Mouse (Mus musculus) testis, postnatal 14 days (tissue): ENCODE results near the gene Gm11733.

ENCODE experiments used
- DNase-seq: peaks from one replicate; pipeline ENCODE4 v3.0.0; 2021; ENCODE audit warnings: low spot score

Gene Gm11733

DNA sequence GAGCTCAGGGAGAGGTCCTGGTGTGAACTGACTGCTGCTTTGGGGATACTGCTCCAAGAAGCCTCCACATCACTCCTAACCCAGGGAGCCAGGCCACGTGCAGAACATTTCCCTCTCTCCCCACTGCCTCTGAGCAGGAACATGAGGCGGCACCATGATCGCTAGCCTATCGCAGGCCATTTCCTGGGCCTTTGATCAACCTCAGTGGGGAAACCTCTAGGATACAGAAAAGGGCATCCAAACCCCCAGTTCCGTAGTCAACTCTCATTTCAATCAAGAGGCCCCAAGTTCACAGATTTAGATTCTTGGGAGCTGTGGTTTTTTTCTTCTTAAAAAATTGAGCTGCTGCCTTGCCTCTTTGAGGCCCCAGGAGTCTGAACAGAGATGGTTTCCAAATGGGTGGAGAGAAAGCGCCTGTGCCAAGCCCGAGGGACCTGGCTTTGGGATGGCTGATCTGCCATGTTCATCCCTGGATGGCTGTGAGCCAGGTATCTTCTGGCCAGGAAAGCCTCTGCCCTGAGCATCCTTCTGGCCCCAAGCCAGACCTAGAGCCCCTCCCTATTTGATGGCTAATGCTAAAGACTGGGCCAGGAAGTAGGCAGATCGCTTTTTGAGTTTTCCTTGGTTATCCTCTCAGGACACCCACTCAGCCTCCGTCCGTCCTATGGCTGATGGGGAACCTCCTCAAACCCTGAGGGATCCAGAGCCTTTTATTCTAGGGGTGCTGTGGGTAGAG, 5.7 kb upstream of the Gm11733 start:
- no peak for DNase-seq

DNA sequence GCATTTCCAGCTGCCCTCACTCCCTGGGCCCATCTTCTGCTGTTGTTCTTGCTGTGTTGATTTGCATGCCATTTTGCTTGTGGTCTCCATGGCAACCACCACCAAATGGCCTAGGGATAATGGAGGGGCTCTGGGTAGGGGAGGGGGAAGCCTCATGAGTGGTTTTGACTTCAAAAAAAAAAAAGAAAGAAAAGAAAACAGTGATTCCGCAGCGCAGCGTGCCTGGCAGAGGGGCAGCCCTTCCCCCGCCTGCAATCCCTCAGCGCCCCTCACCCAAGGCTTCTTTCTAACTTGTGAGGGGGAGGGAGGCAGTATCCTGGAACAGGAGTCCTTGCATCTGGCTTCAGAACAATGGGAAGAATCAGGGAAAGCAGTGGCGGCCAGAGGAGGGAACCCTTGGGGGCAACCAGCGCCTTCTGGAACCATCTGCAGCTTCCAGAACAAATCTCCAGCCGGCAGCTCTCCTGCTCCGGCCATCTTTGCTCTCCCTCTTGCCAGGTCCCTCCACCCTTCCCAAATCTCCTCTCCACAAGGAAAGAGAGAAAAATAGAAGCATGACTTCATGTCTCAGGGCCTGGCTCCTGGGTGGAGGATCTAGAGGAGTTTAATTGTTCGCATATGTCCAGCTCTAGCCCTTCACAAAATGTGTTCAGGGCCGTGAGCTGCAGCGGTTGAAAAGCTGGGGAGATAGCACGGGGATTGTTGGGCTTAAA, 5.0 kb upstream of the Gm11733 start:
- no peak for DNase-seq

DNA sequence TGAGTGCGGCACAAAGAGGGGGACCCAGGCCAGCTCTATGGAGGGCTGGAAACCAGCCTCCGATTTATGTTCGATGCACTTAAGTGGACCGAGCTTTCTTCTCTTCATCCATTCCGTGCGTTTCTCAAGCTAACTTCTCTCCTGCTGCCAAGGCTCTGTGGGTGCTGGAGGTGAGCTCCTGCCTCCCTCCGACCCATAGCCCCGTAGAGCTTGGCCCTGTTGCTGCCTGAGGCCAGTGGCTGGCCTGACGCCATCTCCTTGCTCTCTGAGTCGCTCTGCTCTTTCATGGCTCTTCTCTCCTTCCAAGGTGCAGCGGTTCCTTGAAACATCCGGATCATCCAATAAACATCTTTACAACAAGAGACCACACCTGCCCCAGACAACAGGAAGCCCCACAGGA, 4.4 kb upstream of the Gm11733 start:
- no peak for DNase-seq

DNA sequence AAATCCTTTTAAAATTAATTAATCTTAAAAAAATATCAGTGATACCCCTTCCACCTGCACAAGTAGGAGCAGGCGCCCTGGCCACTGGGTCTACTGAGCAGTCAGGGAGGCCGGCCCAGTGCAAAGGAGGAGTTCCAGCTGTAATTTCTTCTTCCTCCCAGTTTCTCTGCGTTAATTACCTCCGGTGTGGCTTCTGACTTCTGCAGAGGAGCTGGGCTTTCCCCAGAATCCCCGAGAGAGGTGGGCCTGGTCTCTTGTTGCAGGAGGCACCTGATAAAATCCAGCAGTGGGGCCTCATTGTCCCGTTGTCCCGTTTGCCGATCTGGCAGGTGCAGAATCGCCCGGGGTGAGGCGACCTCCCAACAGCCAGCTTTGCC, 1.9 kb upstream of the Gm11733 start:
- no peak for DNase-seq

DNA sequence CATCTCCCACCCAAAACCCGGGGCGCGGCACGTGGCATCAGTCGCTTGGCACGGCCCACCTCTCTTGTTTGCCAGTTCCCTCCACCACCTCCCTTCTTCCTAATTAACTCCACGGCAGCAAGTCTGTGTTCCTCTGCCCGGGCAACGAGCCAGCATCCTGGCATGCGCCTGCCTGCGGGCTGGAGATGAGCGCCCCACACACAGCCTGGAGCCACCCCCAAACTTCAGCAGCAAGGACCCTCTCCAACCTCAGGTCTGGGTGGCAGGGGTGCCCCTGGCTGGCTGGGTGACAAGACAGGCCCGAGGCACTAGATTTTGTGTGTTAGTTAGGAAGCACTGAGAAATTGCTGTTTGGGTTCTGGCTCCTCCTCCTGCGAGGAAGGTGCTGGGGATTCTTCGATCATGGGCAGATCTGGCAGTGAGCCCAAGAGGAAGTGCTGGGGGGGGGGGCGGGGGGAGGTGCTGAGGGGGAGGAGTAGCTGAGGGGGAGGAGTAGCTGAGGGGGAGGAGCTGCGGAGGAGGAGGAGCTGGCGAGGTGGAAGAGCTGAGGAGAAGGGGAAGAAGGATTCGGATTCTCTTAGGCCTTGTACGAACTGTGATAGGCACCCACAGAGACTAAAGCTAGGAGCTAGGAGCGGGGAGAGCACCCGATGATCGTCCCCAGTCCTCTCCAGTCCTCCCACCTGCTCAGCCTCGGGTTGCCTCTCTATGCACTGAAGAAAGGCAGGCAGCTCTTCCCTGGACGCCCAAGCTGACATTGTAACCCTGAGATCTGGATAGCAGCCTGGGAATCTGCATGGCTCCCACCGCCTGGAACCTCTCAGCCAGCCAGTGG, 1.3 kb upstream of the Gm11733 start:
- DNase-seq = peak; percentile 66

DNA sequence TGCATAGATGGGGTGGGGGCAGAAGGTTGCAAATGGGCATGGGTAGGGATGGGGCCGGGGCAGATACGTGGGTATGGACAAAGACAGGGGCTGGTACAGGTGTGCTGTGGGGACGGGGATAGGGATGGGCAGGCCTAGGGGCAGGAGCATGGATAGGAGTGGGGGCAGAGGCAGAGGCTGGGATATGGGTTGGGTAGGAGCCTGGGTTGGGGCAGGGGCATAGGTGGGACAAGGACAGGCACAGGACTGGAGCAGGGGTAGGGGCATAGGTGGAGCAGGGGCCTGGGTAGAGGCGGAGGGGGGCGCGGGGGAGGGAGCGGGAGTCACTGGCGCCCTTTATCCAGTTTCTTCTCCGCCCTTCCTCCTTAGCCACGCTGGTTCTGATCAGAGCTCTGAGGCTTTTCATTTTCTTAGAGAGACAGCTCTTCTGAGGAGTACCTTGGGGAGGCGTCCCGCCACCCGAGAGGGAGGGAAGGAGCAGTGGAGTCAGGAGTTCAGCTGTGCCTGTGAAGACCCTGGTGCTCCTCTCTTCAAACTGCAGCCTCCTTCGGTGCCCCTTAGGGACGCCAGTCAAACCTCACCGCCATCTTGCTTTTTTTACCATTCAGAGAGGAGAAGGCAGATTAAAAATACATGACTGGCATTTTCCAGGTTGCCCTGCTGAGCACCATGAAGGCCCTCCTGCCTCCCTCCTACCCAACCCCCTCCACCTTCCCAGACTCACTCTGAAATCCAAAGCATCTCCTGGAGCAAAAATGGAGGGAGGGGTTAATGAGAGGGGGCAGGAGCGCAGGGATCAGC, 7.4 kb downstream of the Gm11733 start:
- DNase-seq = no peak

DNA sequence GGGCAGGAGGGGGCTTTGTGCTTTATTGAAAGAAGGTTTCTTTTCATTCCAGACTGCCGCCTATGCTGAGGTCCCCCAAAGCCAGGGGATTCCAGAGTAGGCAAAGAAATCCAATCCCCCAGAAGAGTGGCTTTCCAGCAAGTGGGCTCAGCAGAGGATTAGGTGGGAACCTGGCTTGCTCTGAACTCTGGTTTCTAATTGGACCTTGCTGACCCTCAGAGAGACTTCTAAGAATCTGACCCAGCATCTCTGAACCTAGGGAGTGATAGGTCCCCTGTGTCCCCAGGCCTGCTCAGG, 8.0 kb downstream of the Gm11733 start:
- DNase-seq = no peak

DNA sequence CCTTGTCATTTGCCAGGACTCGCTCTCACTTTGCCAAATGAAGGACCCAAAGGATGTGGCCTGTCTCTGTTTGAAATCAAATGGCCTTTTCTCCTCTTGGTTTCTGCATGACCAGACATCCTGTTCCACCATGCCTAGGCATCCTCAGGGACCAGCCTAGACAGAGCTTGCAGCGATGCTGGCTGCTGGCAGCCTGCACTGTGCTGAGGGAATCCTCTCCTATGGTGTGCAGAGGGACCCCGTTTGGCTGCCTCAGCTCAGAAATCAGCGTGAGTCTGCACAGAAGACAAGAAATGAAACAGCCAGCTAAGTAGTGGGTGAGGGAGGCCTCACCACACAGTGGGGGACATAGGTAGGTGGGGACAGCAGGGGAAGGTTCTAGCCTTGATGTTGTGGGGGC, 12.6 kb downstream of the Gm11733 start:
- DNase-seq = no peak

DNA sequence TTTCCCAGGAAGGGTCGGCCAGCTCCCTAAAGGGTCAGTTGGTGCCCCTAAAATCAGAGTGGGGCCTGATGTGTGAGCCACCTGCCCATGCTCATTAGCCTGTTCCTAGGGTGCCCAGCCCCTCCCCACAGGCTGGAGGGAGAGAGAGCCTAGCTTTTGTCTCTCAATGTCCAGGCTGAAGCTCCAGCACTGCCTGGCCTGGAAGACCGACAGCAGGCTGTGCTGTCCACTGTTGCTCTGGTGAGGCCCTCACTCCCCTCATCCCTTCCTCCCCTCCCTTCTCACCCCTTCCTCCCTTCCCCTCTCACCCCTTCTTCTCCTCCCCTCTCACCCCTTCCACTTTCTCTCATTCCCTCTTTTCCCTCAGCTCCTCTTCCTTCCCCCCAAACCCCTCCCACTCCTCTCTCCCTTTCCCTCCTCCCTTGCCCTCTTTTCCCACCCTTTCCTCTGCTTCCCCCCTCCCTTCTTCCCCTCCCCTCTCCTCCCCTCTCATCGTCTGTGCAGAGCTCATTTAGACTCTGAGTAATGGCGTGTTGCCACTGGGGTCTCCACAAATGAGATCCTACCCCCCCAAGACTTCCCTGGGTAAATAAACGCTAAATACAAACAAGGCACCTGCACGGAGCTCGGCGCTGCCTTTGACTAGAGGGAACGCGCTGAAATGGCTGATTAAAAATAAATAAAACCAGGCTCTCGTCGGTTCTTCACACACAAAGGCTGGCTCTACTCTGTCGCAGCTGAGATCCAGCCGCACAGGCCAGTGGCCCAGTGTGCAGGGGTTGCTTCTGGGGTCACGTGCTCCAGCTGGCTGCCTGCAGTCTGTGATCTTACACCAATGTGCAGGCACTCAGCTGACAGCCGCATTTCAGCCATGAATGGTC, 13.3 kb downstream of the Gm11733 start:
- DNase-seq = no peak

DNA sequence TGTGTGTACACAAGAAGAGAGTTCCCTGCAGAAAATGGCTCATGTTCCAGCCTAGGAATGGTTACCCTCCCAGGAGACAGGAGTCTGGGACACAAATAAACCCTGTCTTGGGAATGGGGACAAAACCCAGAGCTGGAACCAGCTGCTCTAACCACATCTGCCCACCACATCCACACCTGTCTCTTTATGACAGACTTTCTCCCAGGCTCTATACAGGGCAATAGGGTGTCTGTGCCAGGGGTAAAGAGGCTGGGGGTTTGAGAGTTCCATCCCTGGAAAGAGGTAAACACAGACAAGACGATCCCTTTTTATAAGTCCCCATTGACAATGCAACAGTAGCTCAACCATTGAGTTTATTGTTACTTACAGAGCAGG, 14.0 kb downstream of the Gm11733 start:
- DNase-seq = no peak

DNA sequence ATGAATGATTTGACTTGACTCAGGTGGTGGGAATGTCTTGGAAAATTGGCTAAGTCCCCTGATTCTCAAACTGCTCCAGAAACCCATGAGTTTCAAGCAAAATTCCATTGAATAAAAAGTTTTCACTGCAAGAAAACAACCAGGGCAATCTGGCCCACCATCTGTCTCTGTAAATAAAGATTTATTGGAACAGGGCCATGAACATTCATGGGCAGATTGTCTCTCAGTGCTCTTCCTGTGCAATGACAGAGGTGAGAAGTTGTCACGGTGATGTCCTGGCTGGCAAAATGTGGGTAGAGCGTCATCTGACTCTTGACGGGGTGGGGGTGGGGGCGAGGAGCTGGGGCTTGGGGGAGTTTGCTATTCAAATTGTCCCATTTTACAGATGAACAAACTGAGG, 24.8 kb downstream of the Gm11733 start:
- DNase-seq = no peak

DNA sequence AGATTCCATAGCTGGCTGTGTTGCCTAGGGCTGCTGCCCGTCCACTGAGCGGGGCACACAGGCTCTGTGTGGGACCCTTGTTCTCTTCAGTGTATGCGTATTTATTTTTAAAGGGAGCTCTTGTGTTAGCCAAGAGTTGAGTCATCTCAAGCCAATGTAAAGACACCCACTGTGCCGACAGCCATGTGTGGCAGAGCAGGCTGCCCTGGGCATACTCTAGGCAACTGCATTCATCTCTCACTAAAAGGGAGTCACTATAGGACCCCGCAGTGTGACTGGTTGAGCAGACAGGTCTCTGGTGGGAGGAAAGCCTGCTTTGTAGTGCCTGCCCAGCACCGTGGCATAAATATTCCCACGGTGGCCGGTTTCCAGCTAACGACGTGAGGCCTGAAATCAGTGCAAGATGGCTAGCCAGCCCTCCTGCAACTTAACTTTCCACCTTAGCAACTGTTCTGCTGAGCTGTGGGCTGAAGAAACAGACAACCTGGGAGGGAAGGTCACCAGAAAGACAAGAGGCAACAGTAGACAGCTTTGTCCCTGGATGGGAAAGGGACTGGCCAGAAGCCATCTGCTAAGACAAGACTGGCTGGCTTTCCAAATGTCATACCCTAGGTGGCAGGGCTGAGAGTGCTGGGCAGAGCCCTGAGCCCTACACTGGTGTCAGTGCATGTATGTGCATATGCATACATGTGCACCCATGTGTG, 31.7 kb downstream of the Gm11733 start:
- DNase-seq = no peak

DNA sequence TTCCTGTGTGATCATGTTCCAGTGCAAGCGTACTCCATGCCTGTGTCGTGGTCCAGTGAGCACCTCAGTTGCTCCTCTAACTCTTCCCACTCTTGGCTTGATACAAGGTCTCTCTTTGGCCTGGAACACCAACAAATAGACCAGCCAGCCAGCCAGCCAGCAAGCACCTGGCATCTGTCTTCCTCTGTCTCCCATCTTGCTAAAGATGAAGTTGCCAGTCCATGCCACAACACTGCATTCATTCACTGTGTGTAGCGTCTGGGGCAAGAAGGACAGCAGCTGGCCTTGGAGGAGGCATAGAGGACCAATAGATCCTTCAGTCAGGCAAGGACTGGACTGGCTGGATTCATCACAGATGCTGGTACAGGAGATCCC, 32.2 kb downstream of the Gm11733 start:
- DNase-seq = no peak

DNA sequence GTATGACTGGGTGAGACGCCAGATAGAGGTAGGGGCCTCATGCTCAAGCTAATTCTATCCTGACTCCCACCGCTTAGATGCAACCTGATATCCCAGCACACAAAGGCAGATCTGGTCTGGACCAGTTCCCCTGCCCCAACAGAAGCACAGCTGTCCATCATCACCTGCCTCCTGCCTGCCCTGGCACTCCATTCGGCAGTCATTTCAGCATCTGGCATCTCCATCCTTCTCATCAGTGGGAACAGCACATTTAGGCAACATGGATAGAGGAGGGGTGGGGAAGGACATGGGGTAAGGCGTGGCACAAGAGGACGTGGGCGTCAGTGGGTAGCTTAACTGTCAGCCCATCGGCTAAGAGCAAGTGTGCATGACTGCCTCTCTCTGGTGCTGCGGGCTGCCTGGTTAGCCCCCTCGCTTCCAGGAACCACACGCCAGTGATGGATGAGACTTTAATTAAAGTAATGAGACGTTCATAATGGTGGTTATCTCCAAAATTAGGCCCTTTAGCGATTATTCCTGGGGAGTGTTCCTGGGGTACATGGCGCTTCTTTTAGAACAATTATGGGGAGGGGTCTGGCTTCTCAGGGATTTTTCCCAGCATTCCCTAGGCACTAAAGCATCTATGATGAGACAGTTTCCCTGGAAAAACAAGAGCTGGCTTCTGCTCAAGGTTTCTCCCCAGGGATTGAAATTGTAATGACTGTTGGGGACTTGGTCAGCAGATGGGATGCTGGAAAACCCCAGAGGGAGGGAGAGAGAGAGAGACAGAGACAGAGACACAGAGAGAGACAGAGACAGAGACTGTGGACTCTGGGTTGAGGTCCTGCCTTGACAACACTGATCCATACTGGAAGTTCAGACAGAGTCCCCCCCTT, 38.0 kb downstream of the Gm11733 start:
- DNase-seq = no peak

DNA sequence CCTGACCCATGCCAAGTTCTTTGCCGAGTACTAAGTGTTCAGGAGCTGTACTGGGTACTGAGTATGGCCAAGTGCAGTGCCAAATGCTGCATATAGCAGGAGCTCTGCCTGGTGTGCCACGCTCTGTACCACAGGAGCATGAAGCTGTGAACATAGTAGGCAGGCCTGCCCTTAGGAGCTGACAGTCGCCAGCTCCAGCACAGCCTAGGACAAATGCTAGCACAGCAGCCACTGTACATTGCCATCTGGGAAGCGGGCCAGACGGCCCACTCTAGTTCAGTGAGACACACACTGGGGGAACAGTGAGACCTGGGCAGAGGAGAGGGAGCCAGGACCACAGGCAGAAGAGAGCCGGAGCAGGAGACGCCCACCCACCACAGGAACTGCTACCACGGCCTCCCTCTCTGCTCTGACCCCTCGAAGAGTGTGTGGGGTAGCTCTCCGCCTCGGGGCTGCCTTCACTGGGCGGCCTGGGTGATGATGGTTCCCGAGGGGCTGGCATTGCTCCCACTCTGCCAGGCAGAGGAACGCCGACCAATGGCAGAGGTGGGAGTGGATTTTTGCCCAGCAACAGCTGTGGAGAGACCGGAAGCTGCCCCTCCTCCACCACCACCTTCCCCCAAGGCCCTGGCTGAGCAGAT, 38.8 kb downstream of the Gm11733 start:
- peak; percentile 54 for DNase-seq

DNA sequence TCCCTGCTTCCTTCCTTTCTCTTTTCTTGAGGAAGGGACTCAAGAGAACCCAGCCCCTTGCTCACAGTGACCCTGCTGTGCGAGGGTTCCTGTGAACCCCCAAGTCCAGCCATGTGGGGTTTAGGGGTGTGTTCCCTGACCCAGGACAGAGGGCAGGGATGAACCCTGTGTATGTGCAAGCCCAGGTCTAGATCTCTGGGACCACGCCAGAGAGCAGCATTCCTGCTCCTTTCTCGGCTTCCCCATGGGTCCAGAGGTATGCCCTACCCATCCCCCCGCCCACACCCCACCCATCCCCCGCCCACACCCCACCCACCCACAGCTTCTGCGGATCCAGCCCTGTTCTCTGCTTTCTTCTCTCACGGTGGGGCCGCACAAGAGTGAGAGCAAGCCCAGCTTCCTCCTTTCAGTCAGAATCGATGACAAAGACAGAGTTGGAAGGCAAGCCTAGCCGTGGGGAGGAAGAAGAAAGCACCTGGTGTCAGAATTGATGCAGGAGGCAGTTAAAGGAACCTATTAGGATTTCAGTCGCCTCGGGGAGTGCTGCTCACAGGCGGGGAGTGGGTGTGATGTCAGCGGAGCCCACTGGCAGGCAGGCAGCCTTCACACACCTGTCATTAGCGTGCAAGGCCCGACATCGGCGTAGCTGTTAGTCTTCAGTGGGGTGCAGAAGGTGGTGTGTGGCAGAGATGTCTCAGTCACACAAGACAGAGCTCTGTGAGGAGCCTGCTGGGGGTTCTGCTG, 41.6 kb downstream of the Gm11733 start:
- DNase-seq = no peak

DNA sequence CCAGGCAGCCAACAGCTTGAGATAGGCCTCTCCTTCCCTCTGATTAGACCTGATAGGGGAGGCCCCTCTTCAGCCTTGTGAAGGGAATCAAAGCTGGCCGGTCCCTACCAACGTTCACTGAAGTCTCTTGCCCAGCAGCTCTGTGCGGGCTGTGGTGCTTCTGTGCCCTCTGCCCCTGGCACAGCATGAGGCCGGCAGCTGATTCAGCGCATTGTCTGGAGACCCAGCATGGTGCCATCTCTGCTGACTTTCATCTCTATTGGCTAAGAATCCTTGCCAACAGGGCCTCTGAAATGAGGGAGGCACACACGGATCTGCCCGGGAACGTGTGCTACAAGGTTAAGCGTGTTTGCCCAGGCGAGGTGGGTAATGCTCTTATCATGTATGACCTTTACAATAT, 48.2 kb downstream of the Gm11733 start:
- DNase-seq = no peak

DNA sequence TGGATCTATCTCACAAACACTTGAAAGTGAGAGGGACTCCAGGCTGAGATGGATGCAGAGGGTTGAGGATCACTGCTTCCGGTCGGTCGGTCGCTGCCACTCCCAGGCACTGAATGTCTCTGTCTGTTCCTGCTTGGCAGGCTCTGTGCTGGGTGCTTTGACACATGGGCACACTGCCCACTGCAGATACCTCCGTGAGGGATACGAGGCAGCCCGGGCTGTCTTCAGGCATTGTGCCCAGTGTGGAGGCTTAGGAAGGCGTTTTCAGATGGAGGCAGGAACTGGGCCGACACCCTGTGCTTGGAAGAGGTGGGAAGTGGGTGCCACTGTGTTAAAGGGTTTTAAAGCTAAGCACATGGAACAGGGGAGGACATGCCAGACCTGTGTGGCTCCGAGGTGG, 50.7 kb downstream of the Gm11733 start:
- peak; percentile 31 for DNase-seq
